Comparison of ENCODE assay signal across 8 mouse cellular contexts in genomic region chr14:103131991-103132390, GRCm38 (mm10). TPM values are rescaled to one million over a fixed set of nuclear protein-coding genes. Genes with fewer than 3 reads are reported as not detected.
A peak's percentile ranks its signal among the peaks of the same experiment; 100 is the strongest.
DNase-seq lines count a peak whose midpoint lies in the region; ATAC-seq lines count a peak whose summit lies in the region.

No protein-coding gene starts in this region.

- WGBS in midbrain, embryonic 12.5 days: 87% methylated on average over 2 of the region's 2 CpGs
- WGBS in midbrain, embryonic 16.5 days: 79% methylated on average over 2 of the region's 2 CpGs

- 0 out of 2 replicates have a peak, but pooled peaks have one; percentile 44 for ATAC-seq in midbrain, embryonic 12.5 days (ENCODE audit: low FRiP score, low read depth)
- ATAC-seq in midbrain, embryonic 16.5 days: no peak
- peak; percentile 65; the same call in 1 of the 2 replicates for ATAC-seq in common myeloid progenitor, adult 5-6 weeks (replicated peaks; ENCODE audit: low read depth, poor library complexity, severe bottlenecking)
- ATAC-seq in megakaryocyte-erythroid progenitor cell, adult 5-6 weeks (replicated peaks; ENCODE audit: low FRiP score, low TSS enrichment, poor library complexity, severe bottlenecking): peak; percentile 95

- DNase-seq in adrenal gland, postnatal 25 days: peak; percentile 14
- no peak for DNase-seq in adrenal gland, postnatal 4 days (ENCODE audit: low spot score in 2 of 2)
- DNase-seq in kidney, adult 9 months: peak; percentile 68
- no peak for DNase-seq in frontal cortex, postnatal 14 days (ENCODE audit: low spot score in 2 of 2)

- H3K4me2 ChIP-seq in midbrain, embryonic 12.5 days (replicated peaks): no peak overlapping the region
- H3K4me2 ChIP-seq in midbrain, embryonic 16.5 days (ENCODE audit: low read length): no peak overlapping the region

- peaks cover 58% of the 10 kb centered on the region for H3K36me3 ChIP-seq in midbrain, embryonic 12.5 days
- peaks cover 47% of the 10 kb centered on the region for H3K36me3 ChIP-seq in midbrain, embryonic 16.5 days (ENCODE audit: control insufficient read depth, insufficient read depth, low read length)

- H3K27ac ChIP-seq in midbrain, embryonic 12.5 days (replicated peaks): no peak overlapping the region
- H3K27ac ChIP-seq in midbrain, embryonic 16.5 days (ENCODE audit: low read length): no peak overlapping the region

- no peaks in the 10 kb centered on the region for H3K27me3 ChIP-seq in midbrain, embryonic 12.5 days
- H3K27me3 ChIP-seq in midbrain, embryonic 16.5 days (ENCODE audit: control insufficient read depth, insufficient read depth, low read depth, low read length): no peaks in the 10 kb centered on the region

- H3K9ac ChIP-seq in midbrain, embryonic 12.5 days (replicated peaks): no peak overlapping the region
- H3K9ac ChIP-seq in midbrain, embryonic 16.5 days (ENCODE audit: low read depth, low read length): no peak overlapping the region

- H3K9me3 ChIP-seq in midbrain, embryonic 12.5 days: no peaks in the 10 kb centered on the region
- no peaks in the 10 kb centered on the region for H3K9me3 ChIP-seq in midbrain, embryonic 16.5 days (replicated peaks; ENCODE audit: control insufficient read depth, low read length, poor library complexity, severe bottlenecking)

- H3K4me3 ChIP-seq in midbrain, embryonic 12.5 days: no peak overlapping the region
- no peak overlapping the region for H3K4me3 ChIP-seq in midbrain, embryonic 16.5 days (ENCODE audit: low read depth, low read length)

- no peaks in the 10 kb centered on the region for H3K4me1 ChIP-seq in midbrain, embryonic 12.5 days
- no peaks in the 10 kb centered on the region for H3K4me1 ChIP-seq in midbrain, embryonic 16.5 days (ENCODE audit: control insufficient read depth, insufficient read depth, low read length)

RNA-seq across cellular contexts. Expression of gene Fbxl3, which starts 32.6 kb away (rescaled TPM):
- 76.8 and 86.4 TPM in 2 replicates for total RNA-seq in adrenal gland, postnatal 25 days (2021)
- total RNA-seq in adrenal gland, postnatal 4 days (2021): 10 to 100 TPM; 93.1 to 98.2 TPM
- 26.3 and 27.2 TPM in 2 replicates for polyA plus RNA-seq in midbrain, embryonic 12.5 days (2016; fragmentation: Nextera tagmentation; extraction: Ambion mirVana)
- 22.1 and 23.2 TPM in 2 replicates for polyA plus RNA-seq in midbrain, embryonic 16.5 days (2015; fragmentation: Nextera tagmentation; extraction: Ambion mirVana)
- total RNA-seq in common myeloid progenitor, adult 5-6 weeks (2017): 65.8 and 88.0 TPM in 2 replicates
- total RNA-seq in megakaryocyte-erythroid progenitor cell, adult 5-6 weeks (2014; fragmentation: Nextera tagmentation): 22.4 and 36.2 TPM in 2 replicates
- total RNA-seq in megakaryocyte-erythroid progenitor cell, adult 5-6 weeks (2017): 31.8 and 85.5 TPM in 2 replicates

Comparison
In these comparisons a context has a peak if more than half of its experiments do, and no peak if none do; other contexts are left out.
1. DNase-seq: peak in adrenal gland, postnatal 25 days (single experiment) and kidney, adult 9 months (single experiment); none in adrenal gland, postnatal 4 days (0 of 2) and frontal cortex, postnatal 14 days (0 of 2).